Mouse (Mus musculus): ENCODE data around the gene Kif22.

Gene Kif22

GRCm38 (mm10) chr7:126996449-126996848, 45.8 kb downstream of the Kif22 start:
- no peak for DNase-seq (ENCODE audit: extremely low read depth, insufficient read length, low spot score)

GRCm38 (mm10) chr7:126988816-126989215, 53.5 kb downstream of the Kif22 start:
- DNase-seq (ENCODE audit: extremely low read depth, insufficient read length, low spot score), result no peak

- DNase-seq (ENCODE audit: extremely low read depth, insufficient read length, low spot score), result no peak
These were observed 56.0 kb downstream of the Kif22 start for GRCm38 (mm10) chr7:126986319-126986718.

- no peak for DNase-seq (ENCODE audit: extremely low read depth, insufficient read length, low spot score)
These were observed 57.4 kb downstream of the Kif22 start for GRCm38 (mm10) chr7:126984667-126985444.

- no peak for DNase-seq (ENCODE audit: extremely low read depth, insufficient read length, low spot score)
These were observed 59.2 kb downstream of the Kif22 start for GRCm38 (mm10) chr7:126983113-126983512.

GRCm38 (mm10) chr7:126982054-126982453, 60.2 kb downstream of the Kif22 start:
- DNase-seq (ENCODE audit: extremely low read depth, insufficient read length, low spot score), result no peak

GRCm38 (mm10) chr7:126981601-126982000, 60.7 kb downstream of the Kif22 start:
- no peak for DNase-seq (ENCODE audit: extremely low read depth, insufficient read length, low spot score)

- no peak for DNase-seq (ENCODE audit: extremely low read depth, insufficient read length, low spot score)
These were observed 63.4 kb downstream of the Kif22 start for GRCm38 (mm10) chr7:126978841-126979240.

Measured in 3134 (cell line).